In genomic region chr1:194721260-194721659, GRCm38 (mm10) we compare ENCODE assay signal across 17 mouse cellular contexts.
DNase-seq lines count a peak whose midpoint lies in the region; ATAC-seq and TF ChIP-seq lines count a peak whose summit lies in the region.
"Had no signal": no experiment of that assay in that cellular context is flagged by ENCODE, and none has a peak within 500 bp of the region (broad histone marks: within the 10 kb centered on the region; RNA-seq: fewer than 3 reads in every experiment).

No protein-coding gene starts in this region.

- peak; percentile 60 for ATAC-seq in forebrain, embryonic 11.5 days (replicated peaks; ENCODE audit: low FRiP score)
- peak; percentile 67 for ATAC-seq in forebrain, embryonic 16.5 days
- peak; percentile 71; the same call in 1 of the 2 replicates for ATAC-seq in midbrain, embryonic 11.5 days (ENCODE audit: low FRiP score)
- peak; percentile 74 for ATAC-seq in neural tube, embryonic 13.5 days (ENCODE audit: low read depth)
- no peak for ATAC-seq in intestine, postnatal 0 days
- ATAC-seq: lung, postnatal 0 days had no signal

- H3K36me3 ChIP-seq in forebrain, embryonic 11.5 days (ENCODE audit: control insufficient read depth, insufficient read depth, low read length), result no peaks in the 10 kb centered on the region
- peaks cover 6% of the 10 kb centered on the region for H3K36me3 ChIP-seq in forebrain, embryonic 16.5 days (ENCODE audit: control insufficient read depth, insufficient read depth)
- no peaks in the 10 kb centered on the region for H3K36me3 ChIP-seq in midbrain, embryonic 11.5 days (ENCODE audit: control insufficient read depth, insufficient read depth, low read length)
- H3K36me3 ChIP-seq in neural tube, embryonic 13.5 days, result peaks cover 17% of the 10 kb centered on the region; the same call in 1 of the 2 replicates
- H3K36me3 ChIP-seq in intestine, postnatal 0 days (ENCODE audit: control insufficient read depth, insufficient read depth), result no peaks in the 10 kb centered on the region; the same call in 1 of the 2 replicates
- H3K36me3 ChIP-seq: heart, embryonic 15.5 days; liver, embryonic 15.5 days had no signal

- H3K27me3 ChIP-seq in forebrain, embryonic 11.5 days (ENCODE audit: control insufficient read depth, insufficient read depth, low read length), result no peaks in the 10 kb centered on the region
- no peaks in the 10 kb centered on the region for H3K27me3 ChIP-seq in forebrain, embryonic 16.5 days (replicated peaks; ENCODE audit: control insufficient read depth, insufficient read depth, low read length)
- no peaks in the 10 kb centered on the region for H3K27me3 ChIP-seq in midbrain, embryonic 11.5 days (ENCODE audit: control insufficient read depth, insufficient read depth, low read length)
- no peaks in the 10 kb centered on the region for H3K27me3 ChIP-seq in neural tube, embryonic 13.5 days
- no peaks in the 10 kb centered on the region for H3K27me3 ChIP-seq in intestine, postnatal 0 days (replicated peaks; ENCODE audit: control insufficient read depth, insufficient read depth, low read length)
- H3K27me3 ChIP-seq: heart, embryonic 15.5 days; liver, embryonic 15.5 days; Patski had no signal

- H3K4me2 ChIP-seq in forebrain, embryonic 11.5 days (ENCODE audit: low read depth, low read length, severe bottlenecking), result no peak overlapping the region
- no peak overlapping the region for H3K4me2 ChIP-seq in forebrain, embryonic 16.5 days (ENCODE audit: low read length)
- H3K4me2 ChIP-seq in midbrain, embryonic 11.5 days, result no peak overlapping the region
- H3K4me2 ChIP-seq in neural tube, embryonic 13.5 days, result no peak overlapping the region
- H3K4me2 ChIP-seq in intestine, postnatal 0 days (replicated peaks; ENCODE audit: low read depth), result no peak overlapping the region
- H3K4me2 ChIP-seq: heart, embryonic 15.5 days; liver, embryonic 15.5 days had no signal

- H3K27ac ChIP-seq in forebrain, embryonic 11.5 days (ENCODE audit: low read depth, low read length), result peak overlapping the region; percentile 65
- peak overlapping the region; percentile 49 for H3K27ac ChIP-seq in forebrain, embryonic 16.5 days (ENCODE audit: low read length)
- H3K27ac ChIP-seq in midbrain, embryonic 11.5 days (ENCODE audit: low read depth, low read length), result no peak overlapping the region
- peak overlapping the region; percentile 90 for H3K27ac ChIP-seq in neural tube, embryonic 13.5 days (replicated peaks)
- H3K27ac ChIP-seq in intestine, postnatal 0 days (ENCODE audit: low read depth, low read length), result no peak overlapping the region
- H3K27ac ChIP-seq: heart, adult 2 months; heart, embryonic 15.5 days; liver, embryonic 15.5 days had no signal

- no peak for TF ChIP-seq CTCF in intestine, postnatal 0 days (IDR thresholded peaks at IDR 0.05; ENCODE audit: low read depth)

- H3K4me3 ChIP-seq in forebrain, embryonic 11.5 days (ENCODE audit: low read depth, low read length), result no peak overlapping the region
- no peak overlapping the region for H3K4me3 ChIP-seq in forebrain, embryonic 16.5 days (replicated peaks; ENCODE audit: low read length)
- H3K4me3 ChIP-seq in midbrain, embryonic 11.5 days (ENCODE audit: low read depth, low read length), result no peak overlapping the region
- H3K4me3 ChIP-seq in neural tube, embryonic 13.5 days, result no peak overlapping the region
- H3K4me3 ChIP-seq in intestine, postnatal 0 days (ENCODE audit: low read depth, low read length), result no peak overlapping the region
- H3K4me3 ChIP-seq: gastrocnemius, adult 2 months; heart, adult 2 months; heart, embryonic 15.5 days; liver, embryonic 15.5 days had no signal

- no peak for DNase-seq in forebrain, embryonic 11.5 days (ENCODE audit: low spot score)
- no peak for DNase-seq in midbrain, embryonic 11.5 days (ENCODE audit: low spot score, missing footprints)
- DNase-seq in left cerebral cortex, postnatal 10 days (ENCODE audit: extremely low spot score in 1 of 2, low spot score in 2 of 2), result no peak
- DNase-seq in cerebellum, postnatal 25 days, result no peak
- DNase-seq: adrenal gland, postnatal 36 days; cerebellum, adult 9-10 months; gastrocnemius, adult 2 months; heart, adult 2 months; kidney, adult 18-20 months; kidney, postnatal 25 days had no signal

- no peaks in the 10 kb centered on the region; the same call in 1 of the 2 replicates for H3K4me1 ChIP-seq in forebrain, embryonic 11.5 days (replicated peaks; ENCODE audit: control insufficient read depth, insufficient read depth, low read length)
- H3K4me1 ChIP-seq in forebrain, embryonic 16.5 days (replicated peaks; ENCODE audit: control insufficient read depth, insufficient read depth, low read length), result peaks cover 26% of the 10 kb centered on the region
- peaks cover 5% of the 10 kb centered on the region; the same call in 1 of the 2 replicates for H3K4me1 ChIP-seq in midbrain, embryonic 11.5 days (ENCODE audit: control insufficient read depth, insufficient read depth, low read length)
- H3K4me1 ChIP-seq in neural tube, embryonic 13.5 days (replicated peaks), result peaks cover 96% of the 10 kb centered on the region
- H3K4me1 ChIP-seq in intestine, postnatal 0 days (replicated peaks; ENCODE audit: control insufficient read depth, insufficient read depth, low read length), result no peaks in the 10 kb centered on the region
- H3K4me1 ChIP-seq: heart, embryonic 15.5 days; liver, embryonic 15.5 days had no signal

- no peaks in the 10 kb centered on the region for H3K9me3 ChIP-seq in forebrain, embryonic 11.5 days (ENCODE audit: control insufficient read depth, low read length)
- H3K9me3 ChIP-seq in forebrain, embryonic 16.5 days (ENCODE audit: control insufficient read depth, low read length), result no peaks in the 10 kb centered on the region
- no peaks in the 10 kb centered on the region for H3K9me3 ChIP-seq in midbrain, embryonic 11.5 days (ENCODE audit: control insufficient read depth, low read length)
- no peaks in the 10 kb centered on the region for H3K9me3 ChIP-seq in neural tube, embryonic 13.5 days
- no peaks in the 10 kb centered on the region for H3K9me3 ChIP-seq in intestine, postnatal 0 days (ENCODE audit: control insufficient read depth)
- H3K9me3 ChIP-seq: heart, embryonic 15.5 days; liver, embryonic 15.5 days had no signal

- H3K9ac ChIP-seq in forebrain, embryonic 11.5 days (ENCODE audit: low read length), result peak overlapping the region; percentile 6; the same call in 1 of the 2 replicates
- no peak overlapping the region for H3K9ac ChIP-seq in forebrain, embryonic 16.5 days (replicated peaks; ENCODE audit: low read depth, low read length)
- H3K9ac ChIP-seq in midbrain, embryonic 11.5 days (ENCODE audit: low read length), result no peak overlapping the region
- no peak overlapping the region for H3K9ac ChIP-seq in neural tube, embryonic 13.5 days
- no peak overlapping the region for H3K9ac ChIP-seq in intestine, postnatal 0 days (ENCODE audit: low read depth, low read length)
- H3K9ac ChIP-seq: heart, embryonic 15.5 days; liver, embryonic 15.5 days had no signal

- intact Hi-C loops in left cerebral cortex, postnatal 10 days (cut with DNase I), result loop anchor here (5.0 kb wide), 1 partner anchor 99 kb away; no protein-coding TSS in a partner anchor

- 51% methylated on average over 2 of the region's 2 CpGs for WGBS in forebrain, embryonic 11.5 days
- 27% methylated on average over 2 of the region's 2 CpGs for WGBS in forebrain, embryonic 16.5 days
- WGBS in midbrain, embryonic 11.5 days, result 51% methylated on average over 2 of the region's 2 CpGs
- WGBS in neural tube, embryonic 13.5 days, result 28% methylated on average over 2 of the region's 2 CpGs
- WGBS in intestine, postnatal 0 days, result 95% methylated on average over 2 of the region's 2 CpGs

Comparison
In these comparisons a context has a peak if more than half of its experiments do, and no peak if none do; other contexts are left out.
1. H3K27ac ChIP-seq: peak in forebrain, embryonic 11.5 days (single experiment), forebrain, embryonic 16.5 days (single experiment) and neural tube, embryonic 13.5 days (single experiment); none in midbrain, embryonic 11.5 days (single experiment) and intestine, postnatal 0 days (single experiment).